In the genomic region with DNA sequence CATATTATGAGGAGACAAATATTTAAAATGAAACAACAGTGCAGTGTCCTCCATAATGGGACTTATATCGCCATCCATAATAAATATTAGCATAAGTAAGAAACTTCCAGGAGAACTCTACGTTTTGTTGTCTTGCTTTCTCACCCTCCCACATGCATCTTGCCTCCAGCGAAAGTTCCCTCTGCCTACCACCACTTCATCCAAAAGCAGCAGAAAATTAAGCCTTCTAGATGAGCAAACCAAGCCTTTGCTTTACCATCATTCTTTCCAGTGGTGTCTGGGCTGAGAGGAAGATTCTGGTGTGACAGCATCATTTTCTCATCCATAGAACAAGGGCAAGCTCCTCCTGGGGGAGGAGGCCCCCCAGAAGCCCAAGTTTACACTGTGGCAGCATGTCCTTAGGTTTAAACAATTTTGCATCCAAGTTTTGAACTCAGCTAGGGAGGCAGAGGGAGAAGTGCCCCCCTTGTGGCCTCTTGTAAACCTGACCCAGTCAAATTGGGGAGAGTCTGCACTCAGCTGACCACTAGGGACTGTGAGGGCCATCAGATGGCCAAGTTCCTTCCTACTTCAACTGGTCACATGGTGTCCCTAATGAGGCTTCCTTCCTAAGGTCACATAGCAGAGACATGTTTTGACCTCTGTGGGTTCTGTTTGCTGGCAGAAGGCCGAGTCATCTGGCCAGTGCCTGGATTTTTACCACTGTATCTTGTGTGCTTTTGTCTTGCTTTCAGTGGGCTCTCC, we compare ENCODE assay signal across 9 mouse cellular contexts.
A peak's percentile ranks its signal among the peaks of the same experiment; 100 is the strongest.
DNase-seq lines count a peak whose midpoint lies in the region; TF ChIP-seq lines count a peak whose summit lies in the region.
"Had no signal": no experiment of that assay in that cellular context is flagged by ENCODE, and none has a peak within 500 bp of the region (broad histone marks: within the 10 kb centered on the region; RNA-seq: fewer than 3 reads in every experiment).

No protein-coding gene starts in this region.

- 69% methylated on average over 4 of the region's 4 CpGs for whole genome bisulfite sequencing in heart, adult 2 months

- H3K4me3 ChIP-seq in heart, adult 2 months = no peak overlapping the region
- no peak overlapping the region for H3K4me3 ChIP-seq in left cerebral cortex, adult 2 months
- H3K4me3 ChIP-seq: heart, embryonic 13.5 days had no signal

- TF ChIP-seq POLR2A in heart, adult 2 months (IDR thresholded peaks at IDR 0.05; ENCODE audit: insufficient read depth, low read depth, low read length) = no peak

- TF ChIP-seq EP300 in heart, adult 2 months (IDR thresholded peaks at IDR 0.05; ENCODE audit: insufficient read depth, low read depth, low read length) = no peak

- H3K4me1 ChIP-seq in heart, adult 2 months (ENCODE audit: control insufficient read depth, insufficient read depth, low read length) = no peaks in the 10 kb centered on the region

- H3K9ac ChIP-seq in heart, adult 2 months (ENCODE audit: low read depth, low read length) = no peak overlapping the region
- H3K9ac ChIP-seq: heart, embryonic 13.5 days had no signal

- intact Hi-C loops in heart, adult 2 months (cut with DNase I) = no loop called here
- intact Hi-C loops in heart, postnatal 10 days (cut with DNase I) = no loop called here
- intact Hi-C loops in left cerebral cortex, adult 2 months (cut with DNase I) = no loop called here
- intact Hi-C loops in left cerebral cortex, postnatal 36 days (cut with DNase I) = no loop called here

- H3K79me2 ChIP-seq in heart, adult 2 months (replicated peaks; ENCODE audit: control insufficient read depth, insufficient read depth, low read length) = no peaks in the 10 kb centered on the region

- peak; percentile 18 for DNase-seq in adrenal gland, postnatal 10 days
- DNase-seq in adrenal gland, postnatal 4 days (ENCODE audit: low spot score in 2 of 2) = no peak
- no peak for DNase-seq in heart, adult 2 months
- DNase-seq in heart, postnatal 10 days = no peak
- DNase-seq in left cerebral cortex, adult 2 months (ENCODE audit: extremely low spot score in 1 of 2, low spot score in 2 of 2) = no peak
- no peak for DNase-seq in left cerebral cortex, postnatal 36 days (ENCODE audit: low spot score in 2 of 2)
- DNase-seq in Muller cell, postnatal 12 days (ENCODE audit: inconsistent ontology term) = peak; percentile 77
- DNase-seq in retina, embryonic 14.5 days (ENCODE audit: low spot score) = no peak

- H3K27me3 ChIP-seq in heart, adult 2 months (ENCODE audit: control insufficient read depth, insufficient read depth, low read length) = no peaks in the 10 kb centered on the region

- peak; percentile 34 for TF ChIP-seq CTCF in heart, adult 2 months (IDR thresholded peaks at IDR 0.05)
- TF ChIP-seq CTCF in left cerebral cortex, adult 2 months (IDR thresholded peaks at IDR 0.05) = peak; percentile 48

- no peaks in the 10 kb centered on the region for H3K36me3 ChIP-seq in heart, adult 2 months (ENCODE audit: control insufficient read depth, insufficient read depth, low read length)
- H3K36me3 ChIP-seq: heart, embryonic 13.5 days had no signal

- no peak overlapping the region for H3K27ac ChIP-seq in heart, adult 2 months
- peak overlapping the region; percentile 77 for H3K27ac ChIP-seq in left cerebral cortex, adult 2 months
- H3K27ac ChIP-seq: heart, embryonic 13.5 days had no signal

Comparison
In these comparisons a context has a peak if more than half of its experiments do, and no peak if none do; other contexts are left out.
1. DNase-seq: peak in adrenal gland, postnatal 10 days (single experiment) and Muller cell, postnatal 12 days (single experiment); none in adrenal gland, postnatal 4 days (0 of 2), heart, adult 2 months (0 of 2), heart, postnatal 10 days (0 of 2), left cerebral cortex, adult 2 months (0 of 2), left cerebral cortex, postnatal 36 days (0 of 2) and retina, embryonic 14.5 days (single experiment).